Mouse (Mus musculus) liver, adult 2 months (tissue): ENCODE data around the gene Foxp1. TPM values are rescaled to one million over a fixed set of nuclear protein-coding genes. Genes with fewer than 3 reads are reported as not detected.

Experiments
- DNase-seq: peaks from one replicate; pipeline ENCODE4 v3.0.0-alpha.2; 2011; ENCODE audit warnings: low read depth, low spot score; ENCODE audit errors: extremely low read depth
- H3K27ac ChIP-seq: fragments of 200-500 bp; replicated peaks from 2 replicates; pipeline ENCODE4 v1.5.1; 2012; ENCODE audit warnings: low read depth, mild to moderate bottlenecking, control low read depth, inconsistent platforms, low read length; ENCODE audit not compliant: insufficient read depth
- H3K27me3 ChIP-seq: fragments of 200-500 bp; 2 replicates; pipeline ENCODE4 v1.6.1; 2012; ENCODE audit warnings: mild to moderate bottlenecking, moderate library complexity, low read length, inconsistent platforms; ENCODE audit not compliant: control insufficient read depth, insufficient read depth
- H3K36me3 ChIP-seq: fragments of 200-500 bp; 2 replicates; pipeline ENCODE4 v1.6.1; 2012; ENCODE audit warnings: low read length, inconsistent platforms; ENCODE audit not compliant: control insufficient read depth, insufficient read depth
- H3K4me1 ChIP-seq: fragments of 200-500 bp; 2 replicates; pipeline ENCODE4 v1.6.1; 2011; ENCODE audit warnings: low read length; ENCODE audit not compliant: control insufficient read depth, insufficient read depth
- H3K4me3 ChIP-seq: fragments of 200-500 bp; 2 replicates; pipeline ENCODE4 v1.5.1; 2011; ENCODE audit warnings: low read depth, mild to moderate bottlenecking, control low read depth, low read length, moderate library complexity; ENCODE audit not compliant: insufficient read depth
- H3K79me2 ChIP-seq: fragments of 200-500 bp; 2 replicates; pipeline ENCODE4 v1.6.1; 2012; ENCODE audit warnings: inconsistent platforms, mild to moderate bottlenecking, low read length, moderate library complexity; ENCODE audit not compliant: control insufficient read depth, insufficient read depth
- H3K9ac ChIP-seq: fragments of 200-500 bp; 2 replicates; pipeline ENCODE4 v1.6.1; 2012; ENCODE audit warnings: low read depth, mild to moderate bottlenecking, control low read depth, inconsistent platforms, low read length
- CTCF ChIP-seq: fragments of 200-500 bp; IDR thresholded peaks from 2 replicates; pipeline ENCODE4 v1.5.1; 2011; ENCODE audit warnings: low read depth, low read length, control low read depth
- POLR2A ChIP-seq: fragments of 200-500 bp; IDR thresholded peaks from 2 replicates; pipeline ENCODE4 v1.6.1; 2011; ENCODE audit warnings: low read length, control low read depth; ENCODE audit not compliant: insufficient read depth; ENCODE audit errors: extremely low read depth
- WGBS: fragments of 180-500 bp; shearing (Covaris S2); methylation state at CpG from one replicate; pipeline ENCODE4 v1.1.7; 2018; 5-methylcytosine and 5-hydroxymethylcytosine counted together
- polyA plus RNA-seq: library from polyadenylated mRNA; depleted of rRNA; stranded (reverse); fragments of >200 nt; gene quantifications from 2 replicates; pipeline ENCODE4 v1.2.3, GENCODE M21; 2012
- total RNA-seq: library from RNA; depleted of rRNA; stranded (reverse); fragments of >200 nt; gene quantifications from 2 replicates; pipeline ENCODE4 v1.2.3, GENCODE M21; 2014

Gene Foxp1
- total and polyA plus RNA-seq, 2 experiments: 22.7 to 24.8 TPM

GRCm38 (mm10) chr6:98937513-98937912 lies 585.0 kb downstream of the Foxp1 start:
- no peak for TF ChIP-seq POLR2A
- TF ChIP-seq CTCF: no peak
- DNase-seq: no peak
- H3K4me1 ChIP-seq: no peaks in the 10 kb centered on the region
- WGBS: 96% methylated on average over 11 of the region's 11 CpGs
- H3K79me2 ChIP-seq: no peaks in the 10 kb centered on the region
- no peak overlapping the region for H3K9ac ChIP-seq
- H3K27me3 ChIP-seq: no peaks in the 10 kb centered on the region
- no peak overlapping the region for H3K4me3 ChIP-seq
- peaks cover 51% of the 10 kb centered on the region for H3K36me3 ChIP-seq
- H3K27ac ChIP-seq: no peak overlapping the region

GRCm38 (mm10) chr6:98936377-98936776 lies 586.1 kb downstream of the Foxp1 start:
- TF ChIP-seq POLR2A: no peak
- no peak for TF ChIP-seq CTCF
- peaks cover 52% of the 10 kb centered on the region for H3K36me3 ChIP-seq
- DNase-seq: no peak
- no peaks in the 10 kb centered on the region for H3K27me3 ChIP-seq
- no peak overlapping the region for H3K27ac ChIP-seq
- no peak overlapping the region for H3K4me3 ChIP-seq
- WGBS: 93% methylated on average over 3 of the region's 3 CpGs
- H3K4me1 ChIP-seq: no peaks in the 10 kb centered on the region
- H3K9ac ChIP-seq: no peak overlapping the region
- H3K79me2 ChIP-seq: no peaks in the 10 kb centered on the region

GRCm38 (mm10) chr6:98935169-98935568 lies 587.4 kb downstream of the Foxp1 start:
- H3K4me3 ChIP-seq: no peak overlapping the region
- WGBS: 95% methylated on average over 8 of the region's 8 CpGs
- H3K36me3 ChIP-seq: peaks cover 61% of the 10 kb centered on the region
- H3K79me2 ChIP-seq: no peaks in the 10 kb centered on the region
- H3K4me1 ChIP-seq: no peaks in the 10 kb centered on the region
- TF ChIP-seq CTCF: no peak
- TF ChIP-seq POLR2A: no peak
- no peak overlapping the region for H3K9ac ChIP-seq
- H3K27me3 ChIP-seq: no peaks in the 10 kb centered on the region
- no peak for DNase-seq
- H3K27ac ChIP-seq: no peak overlapping the region

GRCm38 (mm10) chr6:98934381-98934780 lies 588.1 kb downstream of the Foxp1 start:
- Histone ChIP-seq H3K9ac (no peak overlapping the region), H3K27ac (no peak overlapping the region), H3K4me1 (no peaks in the 10 kb centered on the region), H3K36me3 (peaks cover 61% of the 10 kb centered on the region), H3K79me2 (no peaks in the 10 kb centered on the region), H3K4me3 (no peak overlapping the region), H3K27me3 (no peaks in the 10 kb centered on the region)
- WGBS: 96% methylated on average over 10 of the region's 10 CpGs
- TF ChIP-seq CTCF: no peak
- no peak for TF ChIP-seq POLR2A
- no peak for DNase-seq

DNA sequence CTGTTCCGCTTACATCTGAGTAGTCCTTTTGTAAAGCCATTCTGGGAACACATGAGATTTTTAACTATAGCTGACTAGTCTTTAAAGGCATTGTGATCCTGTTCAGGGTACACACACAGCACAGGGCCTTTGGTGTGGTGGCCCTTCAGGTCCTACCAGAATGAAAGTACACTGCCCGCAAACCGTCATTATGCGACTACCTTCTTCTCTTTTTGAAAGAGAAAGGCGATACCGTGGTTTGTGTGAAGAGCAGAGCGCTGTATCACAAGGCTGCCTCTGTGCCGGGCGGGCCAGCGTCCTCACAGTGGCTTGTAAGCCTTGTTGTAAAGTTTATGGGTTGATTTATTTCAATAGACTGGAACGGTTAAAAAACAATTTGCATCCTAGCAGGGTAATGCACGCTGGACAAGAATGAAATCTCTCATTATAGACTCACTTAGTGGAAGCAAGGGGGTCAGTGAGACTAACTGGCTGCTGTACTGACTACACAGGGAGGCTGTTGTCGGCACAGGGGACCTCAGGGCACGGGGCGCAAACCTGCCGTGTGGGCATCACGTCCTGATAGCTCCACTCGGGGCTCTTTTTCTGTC lies 589.3 kb downstream of the Foxp1 start:
- Histone ChIP-seq H3K27me3 (no peaks in the 10 kb centered on the region), H3K4me1 (no peaks in the 10 kb centered on the region), H3K9ac (no peak overlapping the region), H3K79me2 (no peaks in the 10 kb centered on the region), H3K4me3 (no peak overlapping the region), H3K27ac (no peak overlapping the region), H3K36me3 (peaks cover 60% of the 10 kb centered on the region)
- 96% methylated on average over 18 of the region's 18 CpGs for WGBS
- no peak for TF ChIP-seq CTCF
- no peak for TF ChIP-seq POLR2A
- DNase-seq: no peak

- Histone ChIP-seq H3K27me3 (no peaks in the 10 kb centered on the region), H3K4me3 (no peak overlapping the region), H3K36me3 (peaks cover 57% of the 10 kb centered on the region), H3K9ac (no peak overlapping the region), H3K27ac (no peak overlapping the region), H3K79me2 (no peaks in the 10 kb centered on the region), H3K4me1 (no peaks in the 10 kb centered on the region)
- no peak for DNase-seq
- no peak for TF ChIP-seq CTCF
- TF ChIP-seq POLR2A: no peak
- 93% methylated on average over 8 of the region's 8 CpGs for WGBS
Measured at GRCm38 (mm10) chr6:98931881-98932540, 590.5 kb downstream of the Foxp1 start.
